Mouse (Mus musculus): ENCODE data around the gene Arl4a. TPM values are rescaled to one million over a fixed set of nuclear protein-coding genes. Genes with fewer than 3 reads are reported as not detected.

Arl4a gene
- 10 to 100 TPM; 19.5 to 26.4 (median 25.5) TPM for total RNA-seq (2022)

DNA sequence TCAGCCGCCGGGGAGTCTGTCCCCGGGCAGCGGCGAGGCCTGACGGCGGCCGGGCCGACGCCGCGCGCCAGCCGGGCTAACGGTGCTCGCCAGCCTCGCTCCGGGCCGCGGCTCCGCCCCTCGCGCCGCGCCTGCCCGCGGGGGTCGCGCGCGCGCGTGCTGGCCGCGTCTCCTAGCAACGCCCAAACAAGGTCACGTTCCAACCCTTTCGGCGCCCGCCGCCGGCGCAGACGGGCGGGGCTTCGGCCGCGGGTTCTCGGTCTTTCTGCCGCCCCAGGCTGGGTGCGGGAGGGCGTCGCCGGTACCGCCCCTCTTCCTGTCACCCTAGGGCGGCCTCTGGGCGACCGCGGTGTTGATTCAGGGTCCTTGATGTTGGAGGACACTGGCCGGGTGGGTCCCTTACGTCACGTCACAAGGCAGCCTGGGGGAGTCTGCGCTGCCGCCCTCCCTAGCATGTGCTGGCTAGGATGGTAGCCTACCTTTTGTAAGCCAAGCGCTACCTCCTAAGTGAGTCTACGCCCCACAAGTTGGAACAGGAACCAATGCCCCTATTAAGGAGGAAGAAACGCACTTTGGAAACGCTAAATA lies at the start of gene Arl4a:
TSS of gene Arl4a (minus strand) at position 150 of the 588 bp plus-strand sequence.
- peak; percentile 83 to 85 for DNase-seq (ENCODE audit: low spot score in 2 of 2)

DNA sequence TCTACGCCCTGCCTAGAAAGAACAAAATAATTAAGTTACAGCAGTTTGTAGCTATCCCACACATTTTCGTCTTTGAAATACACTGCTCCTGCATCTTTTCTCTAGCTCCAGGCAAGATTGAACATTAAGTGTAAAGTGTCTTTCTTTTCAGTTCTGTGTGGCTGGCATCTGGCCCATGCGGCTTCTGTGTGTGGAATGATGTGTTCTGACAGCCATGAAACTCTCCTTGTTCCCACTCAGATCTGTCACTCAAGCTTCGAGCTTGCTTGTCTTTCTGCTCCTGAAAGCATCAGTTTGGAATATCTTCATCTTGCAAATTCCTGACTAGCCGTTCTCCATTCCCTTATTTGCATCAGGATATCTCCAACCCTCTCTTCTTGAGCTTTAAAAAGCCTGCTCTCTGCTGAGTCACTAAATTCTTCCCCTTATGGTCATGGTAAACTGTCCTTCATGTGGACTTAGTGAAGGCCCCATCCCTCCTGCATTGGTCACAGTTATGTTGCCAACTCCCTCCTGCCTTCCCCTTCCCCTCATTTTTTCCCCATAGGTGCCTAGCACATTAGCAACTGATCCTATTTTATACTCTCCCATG lies 48.0 kb upstream of the Arl4a start:
- DNase-seq (ENCODE audit: low spot score in 2 of 2): no peak

DNA sequence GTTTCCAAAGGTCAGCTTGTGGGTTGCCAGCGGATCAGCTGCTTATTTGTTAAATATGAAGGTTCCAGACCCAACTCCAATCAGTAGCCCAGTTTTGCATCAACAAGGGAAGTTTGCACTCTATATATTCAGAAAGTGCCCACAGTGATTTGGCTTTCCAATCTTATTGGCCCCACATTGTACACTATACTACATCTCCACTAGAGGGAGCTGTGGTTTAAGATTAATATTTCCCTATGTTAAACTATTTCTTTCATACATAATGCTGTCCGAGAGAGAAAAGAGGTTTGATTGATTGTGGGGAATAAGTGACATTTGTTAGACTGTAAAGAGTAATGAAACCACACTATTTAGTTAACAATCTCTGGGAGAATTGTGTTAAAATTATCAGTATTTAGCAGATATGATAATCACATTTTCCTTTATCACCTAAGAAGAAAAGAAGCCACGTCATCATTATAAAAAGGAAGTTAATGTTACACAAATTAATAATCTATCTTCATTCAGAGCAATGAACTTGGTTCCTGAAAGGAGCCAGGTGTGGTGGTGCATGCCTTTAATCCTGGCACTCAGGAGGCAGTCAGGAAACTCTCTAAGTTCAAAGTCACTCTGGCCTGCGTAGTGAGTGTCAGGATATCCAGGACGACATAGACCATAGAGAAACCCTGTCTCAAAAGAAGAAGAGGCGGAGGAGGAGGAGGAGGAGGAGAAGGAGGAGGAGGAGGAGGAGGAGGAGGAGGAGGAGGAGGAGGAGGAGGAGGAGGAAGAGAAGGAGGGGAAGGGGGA lies 44.8 kb upstream of the Arl4a start:
- no peak for DNase-seq (ENCODE audit: low spot score in 2 of 2)

DNA sequence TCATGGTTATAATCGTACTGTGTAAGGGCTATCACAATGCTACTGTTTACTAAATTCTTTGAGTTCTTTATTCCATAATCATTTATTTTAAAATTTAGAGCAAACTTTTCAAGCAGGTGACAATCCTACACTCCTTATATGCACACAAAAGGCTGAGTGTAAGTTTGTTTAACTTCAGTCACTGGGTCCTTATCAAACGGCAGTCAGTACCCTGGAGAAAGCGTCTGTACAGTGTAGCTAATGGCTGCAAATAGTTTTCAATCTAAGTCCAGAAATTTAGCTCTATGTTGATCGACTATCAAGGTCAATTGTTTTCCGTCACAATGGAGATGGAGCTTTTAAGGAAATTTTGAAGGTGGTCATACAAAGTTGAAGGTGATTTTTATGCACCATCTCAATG lies 44.2 kb upstream of the Arl4a start:
- no peak for DNase-seq (ENCODE audit: low spot score in 2 of 2)

DNA sequence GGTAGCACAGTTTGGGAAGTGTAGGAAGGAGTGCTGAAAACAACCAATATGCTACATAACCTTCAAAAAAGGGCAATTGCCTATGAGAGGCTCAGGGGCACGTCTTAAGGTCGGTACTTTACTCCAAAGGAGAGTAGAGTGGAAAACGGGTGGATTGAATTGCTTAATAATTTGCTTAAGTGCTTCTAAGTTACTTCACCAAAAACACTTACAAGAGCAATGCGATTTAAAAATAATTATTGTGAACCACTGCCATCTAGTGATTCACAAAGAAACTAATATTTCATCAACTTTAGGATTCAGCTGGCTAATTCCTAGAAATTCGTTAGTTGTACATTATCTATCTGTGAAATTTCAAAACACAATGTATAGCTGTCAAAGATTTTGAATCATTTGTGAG lies 35.8 kb upstream of the Arl4a start:
- DNase-seq (ENCODE audit: low spot score in 2 of 2): no peak

DNA sequence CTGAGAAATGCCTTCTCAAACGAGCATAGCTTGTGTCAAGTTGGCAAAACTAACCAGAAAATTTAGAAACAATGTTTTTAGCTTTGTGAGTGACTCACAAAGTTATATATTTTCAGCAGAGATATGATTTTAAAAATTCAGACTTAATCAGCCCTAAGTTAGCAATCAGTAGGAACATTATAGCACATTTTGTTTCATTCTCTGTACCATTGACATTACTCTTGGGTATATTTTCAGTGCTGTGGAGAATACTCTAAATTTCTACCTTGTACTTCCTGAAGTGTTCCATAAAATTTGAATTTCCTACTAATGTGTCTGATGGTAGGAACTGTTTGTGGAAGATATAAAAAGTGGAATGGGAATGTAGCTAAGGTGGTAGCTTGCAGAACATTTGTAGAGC lies 9.2 kb upstream of the Arl4a start:
- DNase-seq (ENCODE audit: low spot score in 2 of 2): no peak

DNA sequence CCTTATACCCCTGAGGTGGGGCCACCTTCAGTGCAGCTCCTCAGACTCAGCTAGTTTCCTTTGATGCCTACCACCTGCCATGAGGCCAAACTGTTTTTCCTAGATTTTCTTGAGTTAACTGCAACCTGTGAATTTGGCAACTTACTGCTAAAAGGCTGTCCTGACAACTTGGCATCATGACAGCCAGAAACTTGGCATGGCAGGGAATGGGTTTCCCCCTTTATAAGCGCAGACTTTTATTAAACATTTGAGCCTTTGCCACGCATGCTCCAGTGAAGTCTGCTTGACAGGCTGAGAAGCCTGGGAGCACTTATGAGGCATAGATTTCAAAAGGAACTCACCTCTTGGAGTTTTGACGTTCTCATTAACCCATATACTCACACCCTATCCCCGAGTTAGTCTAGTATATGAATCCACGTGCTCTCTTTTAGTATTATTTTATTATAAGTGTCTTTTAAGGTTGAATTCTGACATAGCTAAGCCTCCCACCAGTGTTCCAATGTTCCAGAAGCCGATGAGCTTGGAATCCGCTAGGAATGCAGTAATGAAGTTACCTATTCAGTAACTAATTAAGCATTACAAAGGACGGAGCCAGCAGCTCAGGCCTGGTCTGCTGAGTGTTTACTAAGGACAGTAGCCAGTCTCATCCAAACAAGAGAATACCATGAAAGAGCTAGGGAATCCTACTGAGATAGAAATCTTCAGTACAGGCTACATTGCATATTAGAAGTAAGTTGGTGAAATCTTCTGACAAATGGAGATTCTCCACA lies 6.2 kb upstream of the Arl4a start:
- no peak for DNase-seq (ENCODE audit: low spot score in 2 of 2)

DNA sequence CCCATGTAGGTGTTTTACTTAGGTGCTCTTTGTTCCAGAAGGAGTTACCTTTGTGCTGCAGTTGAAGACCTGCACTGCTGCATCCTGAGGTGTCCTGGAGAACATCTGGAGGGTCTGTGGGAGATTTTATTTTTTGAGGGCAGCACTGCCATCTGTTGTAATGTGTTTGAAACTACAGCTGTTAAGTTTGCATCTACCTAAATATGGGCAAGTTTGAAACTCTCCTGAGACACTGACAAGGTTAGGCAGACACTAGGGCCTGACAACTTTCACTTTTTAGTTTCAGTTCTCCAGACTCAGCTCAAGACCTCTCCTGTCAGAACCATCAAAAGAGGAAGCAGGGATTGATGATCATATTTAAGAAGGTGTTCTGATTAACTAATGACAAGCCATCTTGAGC lies 2.2 kb upstream of the Arl4a start:
- no peak for DNase-seq (ENCODE audit: low spot score in 2 of 2)

DNA sequence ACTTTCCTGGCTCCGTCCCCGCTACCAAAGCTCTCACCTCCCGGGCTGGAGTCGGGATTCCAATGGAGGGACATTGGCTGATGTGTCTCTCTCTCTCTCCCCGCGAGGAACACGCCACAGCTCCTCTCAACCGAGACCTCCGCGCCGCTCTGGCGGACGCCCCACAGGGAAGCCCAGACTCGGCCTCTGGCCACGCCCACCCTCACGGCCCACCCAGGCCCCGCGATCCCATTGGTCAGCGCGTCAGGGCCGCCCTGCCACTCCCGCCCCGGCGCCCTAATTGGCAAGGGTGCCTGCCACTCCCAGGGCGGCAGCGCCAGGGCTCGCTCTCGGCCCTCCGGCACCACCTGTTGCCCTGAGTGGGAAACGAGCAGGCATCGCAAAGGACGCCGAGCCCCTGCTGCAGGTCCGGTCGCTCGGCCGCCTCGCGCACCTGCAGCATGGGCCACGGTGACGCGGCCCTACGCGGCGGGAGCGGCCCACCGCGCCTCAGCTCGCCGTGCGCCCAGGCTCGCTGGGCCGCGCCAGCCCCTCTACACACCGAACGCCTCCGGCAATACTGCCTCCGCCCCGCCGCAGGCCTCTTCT lies 505 bp downstream of the Arl4a start:
- peak; percentile 97 to 98 for DNase-seq (ENCODE audit: low spot score in 2 of 2)

DNA sequence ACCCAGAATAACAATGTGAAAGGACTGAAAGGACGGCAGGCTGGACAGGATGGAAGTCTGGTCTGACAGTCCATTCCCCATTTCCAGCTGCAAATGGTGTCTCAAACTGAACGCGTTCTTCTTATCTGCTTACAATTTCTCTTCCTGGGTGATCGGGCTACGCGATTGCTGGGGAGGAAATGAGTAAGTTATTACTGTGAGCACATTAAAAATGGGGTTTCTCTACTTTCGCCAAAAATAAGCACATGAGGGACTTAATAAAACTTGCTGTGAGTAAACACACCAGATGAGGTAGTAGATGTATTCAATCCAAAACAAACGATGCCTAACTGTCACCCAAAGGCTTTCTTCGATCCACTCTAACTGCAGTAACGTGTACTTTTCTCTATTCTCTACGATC lies 1.2 kb downstream of the Arl4a start:
- DNase-seq (ENCODE audit: low spot score in 2 of 2): no peak

DNA sequence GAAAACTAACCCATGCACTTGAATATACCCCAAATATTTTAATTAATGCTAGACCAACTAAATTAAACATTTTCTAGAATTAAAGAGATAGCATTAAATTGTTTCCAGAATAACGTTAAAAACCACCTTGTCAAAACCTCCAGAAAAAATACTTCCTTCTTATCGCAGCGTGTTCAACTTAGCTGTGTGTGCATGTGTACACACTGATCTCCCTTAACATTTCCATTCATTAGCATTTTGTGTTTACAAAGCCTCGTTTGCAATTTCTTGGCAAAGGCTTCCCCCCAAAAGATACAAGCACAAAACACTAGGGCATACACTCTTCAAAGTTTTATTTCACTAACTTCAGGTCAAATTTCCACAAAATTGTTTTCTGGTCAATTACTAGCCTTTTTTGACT lies 2.3 kb downstream of the Arl4a start:
- no peak for DNase-seq (ENCODE audit: low spot score in 2 of 2)

DNA sequence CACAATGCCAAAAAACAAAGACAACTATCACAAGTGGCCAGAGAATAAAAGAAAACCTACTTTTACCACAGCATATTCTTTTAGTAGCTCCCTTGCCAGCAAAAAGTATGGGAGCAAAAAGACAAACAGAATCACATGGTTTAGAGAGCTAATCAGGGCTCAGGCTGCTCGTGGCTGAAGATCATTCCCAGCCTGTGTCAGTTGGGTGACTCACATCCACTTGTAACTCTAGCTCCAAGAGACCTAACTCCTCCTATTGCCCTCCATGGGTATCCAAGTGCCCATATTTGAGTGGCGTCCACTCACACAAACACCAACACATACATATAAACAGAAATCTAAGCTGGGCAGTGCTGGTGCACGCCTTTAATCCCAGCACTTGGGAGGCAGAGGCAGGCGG lies 8.6 kb downstream of the Arl4a start:
- no peak for DNase-seq (ENCODE audit: low spot score in 2 of 2)

DNA sequence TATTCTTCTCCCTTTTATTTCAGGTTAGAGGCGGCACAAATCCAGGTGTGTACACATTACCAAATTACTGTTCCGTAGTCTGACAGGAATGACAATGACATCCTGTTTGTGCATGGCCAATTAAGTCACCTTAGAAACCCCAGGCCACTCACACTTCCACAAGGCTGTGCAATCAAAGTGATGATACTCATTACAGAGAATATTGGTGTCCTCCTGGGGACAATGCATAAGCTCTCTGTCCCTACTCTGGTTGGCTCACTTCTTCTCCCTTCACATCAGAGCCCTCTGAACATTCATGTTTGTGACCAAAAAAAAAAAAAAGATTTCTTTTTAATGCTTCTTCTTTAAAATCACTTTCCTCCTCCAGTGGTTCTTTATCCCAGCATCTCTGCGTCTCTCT lies 10.0 kb downstream of the Arl4a start:
- DNase-seq (ENCODE audit: low spot score in 2 of 2): no peak

DNA sequence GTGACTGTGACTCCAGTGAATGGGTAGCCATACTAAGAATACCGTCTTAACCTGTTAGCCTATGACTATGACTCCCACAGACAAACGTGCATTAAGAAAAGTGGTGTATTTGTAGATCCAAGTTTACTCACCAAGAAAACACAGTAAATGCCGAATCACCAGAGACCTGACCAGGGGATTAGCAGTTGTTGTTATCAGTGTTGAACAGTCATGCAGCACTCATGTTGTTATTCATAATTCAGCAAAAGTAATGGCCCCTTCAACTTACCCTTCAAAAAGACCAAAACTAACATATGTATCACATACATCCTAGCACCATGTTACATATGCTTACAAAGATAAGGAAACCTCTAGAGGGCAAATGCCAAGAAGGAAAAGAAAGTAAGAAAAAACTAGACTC lies 10.4 kb downstream of the Arl4a start:
- DNase-seq (ENCODE audit: low spot score in 2 of 2): no peak

DNA sequence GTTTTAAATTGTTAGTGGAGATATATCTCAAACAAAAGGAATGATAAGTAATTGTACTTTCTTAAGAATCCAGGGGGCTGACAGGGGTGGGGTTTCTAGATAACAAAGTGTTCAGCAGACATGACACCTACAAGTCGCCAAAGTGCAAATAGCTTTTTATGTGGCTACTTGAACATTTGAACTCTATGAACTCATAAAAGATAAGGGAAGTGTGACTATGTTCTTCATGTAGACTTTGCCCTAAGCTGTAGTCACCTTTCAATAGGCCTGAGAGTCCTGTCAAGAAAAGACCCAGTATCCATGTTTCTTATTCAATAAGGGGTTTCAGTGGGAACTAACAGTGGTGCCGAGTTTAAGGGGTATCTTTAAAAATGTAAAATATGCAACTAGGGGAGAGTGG lies 13.9 kb downstream of the Arl4a start:
- no peak for DNase-seq (ENCODE audit: low spot score in 2 of 2)

DNA sequence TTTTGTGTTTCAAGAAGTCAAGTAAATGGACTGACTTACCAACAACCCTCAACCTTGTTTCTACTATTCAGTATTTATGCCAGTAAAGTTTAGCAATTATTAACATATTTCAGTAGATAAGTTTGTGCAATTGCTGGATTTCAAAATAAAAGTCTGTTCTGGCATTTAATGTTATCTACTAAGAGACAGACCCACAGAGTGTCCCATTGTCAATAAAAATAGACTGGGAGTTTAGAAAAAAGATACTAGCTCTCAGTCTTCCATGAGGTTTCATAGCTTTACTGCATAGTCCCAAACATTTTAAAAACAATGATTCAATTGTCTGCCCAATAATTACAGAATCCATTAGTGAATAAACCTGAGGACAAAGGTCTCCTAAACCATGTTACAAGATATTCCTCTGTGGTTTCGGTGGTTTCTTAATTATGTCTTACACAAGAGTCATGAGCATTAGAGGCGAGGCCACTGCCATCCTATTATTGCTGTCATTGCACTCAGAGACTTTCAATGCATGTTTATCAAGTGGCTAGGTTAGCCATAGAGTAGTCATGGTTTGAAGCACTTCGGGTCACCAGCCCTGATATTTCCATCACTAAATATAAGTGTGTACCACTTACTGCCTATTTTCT lies 14.7 kb downstream of the Arl4a start:
- no peak for DNase-seq (ENCODE audit: low spot score in 2 of 2)

DNA sequence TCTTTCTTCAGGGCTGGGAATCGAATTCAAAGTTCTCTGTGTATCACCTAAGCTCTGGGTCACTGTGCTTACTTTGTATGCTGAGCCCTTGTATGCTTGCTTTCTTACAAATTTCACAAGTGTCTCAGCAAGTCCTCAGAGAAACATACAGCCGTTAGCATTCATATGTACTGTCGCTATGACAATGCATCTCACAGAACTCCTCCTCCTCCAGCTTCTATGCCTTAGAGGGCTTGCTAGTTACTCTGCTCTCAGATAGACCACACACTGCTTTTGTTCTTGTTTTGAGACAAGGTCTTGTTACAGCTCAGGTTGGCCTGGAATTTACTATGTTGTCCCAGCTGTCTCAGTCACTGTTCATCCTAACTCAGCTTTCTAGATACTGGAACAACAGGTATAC lies 15.5 kb downstream of the Arl4a start:
- DNase-seq (ENCODE audit: low spot score in 2 of 2): no peak

DNA sequence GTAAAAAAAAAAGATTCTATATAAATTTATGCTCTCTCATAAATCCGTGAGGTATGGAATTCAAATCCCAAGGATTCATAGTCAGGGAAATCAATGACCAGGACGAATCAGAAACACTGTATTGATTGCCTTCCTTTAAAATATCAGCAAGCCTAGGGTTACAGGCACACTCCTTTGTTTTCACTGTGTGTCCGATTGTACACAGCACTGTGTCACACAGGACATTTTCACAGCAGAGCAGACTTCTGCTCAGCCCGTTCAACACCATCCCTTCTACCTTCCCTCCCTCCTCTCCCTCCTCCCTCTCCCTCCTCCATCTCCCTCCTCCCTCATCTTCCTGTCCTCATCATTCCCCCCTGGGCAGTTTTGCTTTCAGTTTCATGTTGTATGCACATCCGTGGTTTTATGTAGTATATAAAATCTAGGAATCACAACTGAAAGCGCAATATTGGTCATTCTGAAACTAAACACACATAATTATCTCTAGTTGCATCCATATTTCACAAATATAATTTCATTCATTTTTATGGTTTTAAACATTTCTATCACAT lies 19.8 kb downstream of the Arl4a start:
- DNase-seq (ENCODE audit: low spot score in 2 of 2): no peak

DNA sequence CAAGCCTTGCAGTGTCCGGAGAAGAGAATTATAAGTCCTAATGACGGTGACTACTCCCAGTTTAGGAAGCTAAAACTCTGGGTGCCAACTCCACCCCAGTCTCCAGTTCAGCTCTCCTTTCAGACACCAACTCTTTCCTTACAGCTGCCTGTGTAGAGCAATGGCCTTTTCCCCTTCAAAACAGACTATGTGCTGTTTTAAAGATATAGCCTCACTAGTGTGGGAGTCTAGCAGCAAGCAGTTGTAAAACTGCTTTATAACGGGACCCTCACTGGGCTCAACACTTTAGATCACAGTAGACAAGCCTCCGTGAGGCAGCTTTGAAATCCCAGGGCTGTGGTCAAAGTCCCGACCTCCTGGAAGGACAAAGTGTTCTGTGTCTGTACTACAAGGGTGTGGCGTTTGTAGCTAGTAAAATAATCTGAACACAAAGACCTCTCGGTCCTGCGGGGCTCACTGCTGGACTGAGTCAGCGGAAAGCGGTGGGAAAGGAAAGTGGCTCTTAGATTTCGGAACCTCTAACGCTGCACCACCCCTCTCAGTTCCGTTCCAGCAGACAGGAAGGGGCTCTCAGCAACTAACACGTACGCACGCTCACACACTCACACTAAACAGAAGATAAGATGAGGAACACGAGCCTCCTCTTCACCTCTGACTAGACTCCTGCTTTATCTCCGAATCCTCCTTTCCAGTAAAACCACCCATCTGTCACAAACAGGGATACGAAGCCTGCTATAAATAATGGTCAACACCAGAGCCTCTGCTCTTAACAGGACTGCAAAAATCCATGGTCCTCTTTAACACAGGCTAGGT lies 21.0 kb downstream of the Arl4a start:
- peak; percentile 49 to 53 for DNase-seq (ENCODE audit: low spot score in 2 of 2)

DNA sequence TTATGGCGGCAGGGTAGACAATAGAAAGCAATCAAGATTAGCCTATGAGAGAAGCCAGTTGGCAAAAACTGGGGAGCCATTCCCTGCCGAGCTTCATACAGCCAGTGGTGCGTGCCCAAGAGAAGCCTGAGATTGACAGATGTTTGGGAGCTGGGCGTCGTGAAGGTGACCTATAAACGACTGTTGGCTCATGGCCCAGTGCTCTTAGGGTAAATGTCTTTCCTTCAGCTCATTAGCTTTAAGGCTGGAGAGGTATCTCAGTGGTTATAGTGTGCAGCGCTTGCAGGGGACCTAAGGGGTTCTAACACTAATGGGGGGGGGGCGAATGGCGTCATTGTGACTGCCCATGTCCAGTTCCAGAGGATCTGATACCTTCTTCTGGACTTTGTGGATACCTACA lies 21.8 kb downstream of the Arl4a start:
- no peak for DNase-seq (ENCODE audit: low spot score in 2 of 2)

All from gastrocnemius, adult 8-10 months (tissue).